Mouse (Mus musculus) liver, embryonic 15.5 days (tissue): ENCODE measurements at regions not wholly inside any gene's neighbourhood (a gene's known extent, or its start where the extent isn't known, plus 50 kb on each side); places are given as distances from the start of the nearest gene placed in this dataset.

ENCODE experiments used
- ATAC-seq: fragments of 200-750 bp; cut with Nextera tagmentation; 2 replicates; pipeline ENCODE4 v1.8.0; 2017; ENCODE audit warnings: moderate number of reproducible peaks, mild to moderate bottlenecking, moderate library complexity; ENCODE audit not compliant: insufficient read depth
- H3K27ac ChIP-seq: fragments of 300-500 bp; sonication (generic); replicated peaks from 2 replicates; pipeline ENCODE4 v1.5.1; 2015; ENCODE audit warnings: mild to moderate bottlenecking, inconsistent platforms
- H3K27me3 ChIP-seq: fragments of 300-500 bp; sonication (generic); 2 replicates; pipeline ENCODE4 v1.6.1; 2015; ENCODE audit warnings: mild to moderate bottlenecking, inconsistent platforms
- H3K36me3 ChIP-seq: fragments of 300-500 bp; sonication (generic); replicated peaks from 2 replicates; pipeline ENCODE4 v1.6.1; 2015; ENCODE audit warnings: moderate library complexity, mild to moderate bottlenecking, inconsistent platforms
- H3K4me1 ChIP-seq: fragments of 300-500 bp; sonication (generic); replicated peaks from 2 replicates; pipeline ENCODE4 v1.6.1; 2015; ENCODE audit warnings: inconsistent platforms
- H3K4me2 ChIP-seq: fragments of 300-500 bp; sonication (generic); 2 replicates; pipeline ENCODE4 v1.6.1; 2015; ENCODE audit warnings: moderate library complexity, mild to moderate bottlenecking, inconsistent platforms
- H3K4me3 ChIP-seq: fragments of 300-500 bp; sonication (generic); replicated peaks from 2 replicates; pipeline ENCODE4 v1.5.1; 2015; ENCODE audit warnings: mild to moderate bottlenecking, inconsistent platforms
- H3K9ac ChIP-seq: fragments of 300-500 bp; sonication (generic); 2 replicates; pipeline ENCODE4 v1.6.1; 2015; ENCODE audit warnings: moderate library complexity, mild to moderate bottlenecking, inconsistent platforms
- H3K9me3 ChIP-seq: fragments of 300-500 bp; sonication (generic); replicated peaks from 2 replicates; pipeline ENCODE4 v1.6.1; 2016; ENCODE audit warnings: inconsistent platforms
- WGBS: fragments of 180-500 bp; shearing (Covaris S2); methylation state at CpG from one replicate; pipeline ENCODE4 v1.1.7; 2015; ENCODE audit warnings: mixed read lengths; ENCODE audit not compliant: insufficient replicate concordance; 5-methylcytosine and 5-hydroxymethylcytosine counted together

- Histone ChIP-seq H3K4me1 (no peaks in the 10 kb centered on the region), H3K4me3 (no peak overlapping the region), H3K27me3 (no peaks in the 10 kb centered on the region), H3K4me2 (no peak overlapping the region), H3K36me3 (no peaks in the 10 kb centered on the region), H3K9ac (no peak overlapping the region), H3K9me3 (no peaks in the 10 kb centered on the region), H3K27ac (no peak overlapping the region)
- no peak for ATAC-seq
- WGBS = 48% methylated on average over 4 of the region's 4 CpGs
Measured at GRCm38 (mm10) chr6:143559316-143559715, 392.3 kb downstream of the Etnk1 start.

- H3K36me3 ChIP-seq = no peaks in the 10 kb centered on the region
- H3K9ac ChIP-seq = no peak overlapping the region
- no peaks in the 10 kb centered on the region for H3K9me3 ChIP-seq
- no peak overlapping the region for H3K27ac ChIP-seq
- H3K27me3 ChIP-seq = no peaks in the 10 kb centered on the region
- H3K4me3 ChIP-seq = no peak overlapping the region
- no peak for ATAC-seq
- 39% methylated on average over 6 of the region's 6 CpGs for WGBS
- no peak overlapping the region for H3K4me2 ChIP-seq
- no peaks in the 10 kb centered on the region for H3K4me1 ChIP-seq
Measured at GRCm38 (mm10) chr6:143561316-143562088, 394.5 kb downstream of the Etnk1 start.

- Histone ChIP-seq H3K4me1 (no peaks in the 10 kb centered on the region), H3K9ac (no peak overlapping the region), H3K9me3 (no peaks in the 10 kb centered on the region), H3K27ac (no peak overlapping the region), H3K36me3 (no peaks in the 10 kb centered on the region), H3K4me3 (no peak overlapping the region), H3K4me2 (no peak overlapping the region), H3K27me3 (no peaks in the 10 kb centered on the region)
- no peak for ATAC-seq
- 75% methylated on average over 24 of the region's 24 CpGs for WGBS
Measured at GRCm38 (mm10) chr6:143571356-143572115, 404.5 kb downstream of the Etnk1 start.

- Histone ChIP-seq H3K9me3 (no peaks in the 10 kb centered on the region), H3K9ac (no peak overlapping the region), H3K4me2 (no peak overlapping the region), H3K4me1 (no peaks in the 10 kb centered on the region), H3K4me3 (no peak overlapping the region), H3K36me3 (no peaks in the 10 kb centered on the region), H3K27ac (no peak overlapping the region), H3K27me3 (no peaks in the 10 kb centered on the region)
- WGBS = 76% methylated on average over 1 of the region's 1 CpGs
- ATAC-seq = no peak
Measured at GRCm38 (mm10) chr6:143579223-143579622, 412.2 kb downstream of the Etnk1 start.

GRCm38 (mm10) chr6:143589666-143590065, 422.6 kb downstream of the Etnk1 start:
- no peak overlapping the region for H3K27ac ChIP-seq
- no peaks in the 10 kb centered on the region for H3K36me3 ChIP-seq
- no peak overlapping the region for H3K4me3 ChIP-seq
- no peak for ATAC-seq
- no peaks in the 10 kb centered on the region for H3K27me3 ChIP-seq
- no peak overlapping the region for H3K9ac ChIP-seq
- no peaks in the 10 kb centered on the region for H3K9me3 ChIP-seq
- no peaks in the 10 kb centered on the region for H3K4me1 ChIP-seq
- H3K4me2 ChIP-seq = no peak overlapping the region
- WGBS = 38% methylated on average over 1 of the region's 1 CpGs

- no peaks in the 10 kb centered on the region for H3K27me3 ChIP-seq
- no peaks in the 10 kb centered on the region for H3K36me3 ChIP-seq
- no peak overlapping the region for H3K27ac ChIP-seq
- H3K4me3 ChIP-seq = no peak overlapping the region
- ATAC-seq = no peak
- H3K9ac ChIP-seq = no peak overlapping the region
- no peak overlapping the region for H3K4me2 ChIP-seq
- no peaks in the 10 kb centered on the region for H3K9me3 ChIP-seq
- no peaks in the 10 kb centered on the region for H3K4me1 ChIP-seq
- WGBS = 55% methylated on average over 4 of the region's 4 CpGs
Measured at GRCm38 (mm10) chr6:143590231-143590630, 423.2 kb downstream of the Etnk1 start.

GRCm38 (mm10) chr6:143592490-143592889, 425.5 kb downstream of the Etnk1 start:
- H3K9ac ChIP-seq = no peak overlapping the region
- ATAC-seq = no peak
- no peak overlapping the region for H3K4me2 ChIP-seq
- no peak overlapping the region for H3K4me3 ChIP-seq
- no peaks in the 10 kb centered on the region for H3K27me3 ChIP-seq
- no peaks in the 10 kb centered on the region for H3K9me3 ChIP-seq
- H3K27ac ChIP-seq = no peak overlapping the region
- no peaks in the 10 kb centered on the region for H3K36me3 ChIP-seq
- H3K4me1 ChIP-seq = no peaks in the 10 kb centered on the region
- WGBS = 73% methylated on average over 3 of the region's 3 CpGs

GRCm38 (mm10) chr6:143595486-143595885, 428.5 kb downstream of the Etnk1 start:
- 60% methylated on average over 2 of the region's 2 CpGs for WGBS
- no peak for ATAC-seq
- Histone ChIP-seq H3K27ac (no peak overlapping the region), H3K4me1 (no peaks in the 10 kb centered on the region), H3K9me3 (no peaks in the 10 kb centered on the region), H3K4me2 (no peak overlapping the region), H3K4me3 (no peak overlapping the region), H3K9ac (no peak overlapping the region), H3K27me3 (no peaks in the 10 kb centered on the region), H3K36me3 (no peaks in the 10 kb centered on the region)

- Histone ChIP-seq H3K9ac (no peak overlapping the region), H3K27ac (no peak overlapping the region), H3K36me3 (no peaks in the 10 kb centered on the region), H3K4me2 (no peak overlapping the region), H3K4me3 (no peak overlapping the region), H3K9me3 (no peaks in the 10 kb centered on the region; the same call in 1 of the 2 replicates), H3K27me3 (no peaks in the 10 kb centered on the region), H3K4me1 (no peaks in the 10 kb centered on the region)
- ATAC-seq = no peak
- 66% methylated on average over 3 of the region's 3 CpGs for WGBS
Measured at GRCm38 (mm10) chr6:143597414-143597813, 430.4 kb downstream of the Etnk1 start.

GRCm38 (mm10) chr6:143598916-143599315, 431.9 kb downstream of the Etnk1 start:
- no peak overlapping the region for H3K4me3 ChIP-seq
- 39% methylated on average over 4 of the region's 4 CpGs for WGBS

GRCm38 (mm10) chr6:143609100-143609499, 442.1 kb downstream of the Etnk1 start:
- Histone ChIP-seq H3K4me2 (no peak overlapping the region), H3K9ac (no peak overlapping the region), H3K27me3 (no peaks in the 10 kb centered on the region), H3K27ac (no peak overlapping the region), H3K4me1 (no peaks in the 10 kb centered on the region), H3K4me3 (no peak overlapping the region), H3K36me3 (no peaks in the 10 kb centered on the region), H3K9me3 (no peaks in the 10 kb centered on the region)
- no peak for ATAC-seq
- WGBS = 42% methylated on average over 1 of the region's 1 CpGs

More at GRCm38 (mm10) chr6:143598916-143599315, 431.9 kb downstream of the Etnk1 start:
- Histone ChIP-seq H3K9ac (no peak overlapping the region), H3K4me2 (no peak overlapping the region), H3K4me1 (no peaks in the 10 kb centered on the region), H3K27ac (no peak overlapping the region), H3K9me3 (no peaks in the 10 kb centered on the region; the same call in 1 of the 2 replicates), H3K27me3 (no peaks in the 10 kb centered on the region), H3K36me3 (no peaks in the 10 kb centered on the region)
- ATAC-seq = no peak
